Mouse (Mus musculus) forebrain, embryonic 16.5 days (tissue): ENCODE data around the gene Vps16. TPM values are rescaled to one million over a fixed set of nuclear protein-coding genes. Genes with fewer than 3 reads are reported as not detected.

Experiments used
- ATAC-seq: fragments of 200-750 bp; cut with Nextera tagmentation; 2 replicates; pipeline ENCODE4 v1.8.0; 2017; ENCODE audit warnings: mild to moderate bottlenecking, moderate library complexity
- H3K27ac ChIP-seq: fragments of 300-500 bp; sonication (generic); 2 replicates; pipeline ENCODE4 v1.5.1; 2014; ENCODE audit warnings: low read length, control low read depth
- H3K27me3 ChIP-seq: fragments of 300-500 bp; sonication (generic); replicated peaks from 2 replicates; pipeline ENCODE4 v1.6.1; 2014; ENCODE audit warnings: low read length; ENCODE audit not compliant: control insufficient read depth, insufficient read depth
- H3K36me3 ChIP-seq: fragments of 300-500 bp; sonication (generic); 2 replicates; pipeline ENCODE4 v1.6.1; 2014; ENCODE audit not compliant: control insufficient read depth, insufficient read depth
- H3K4me1 ChIP-seq: fragments of 300-500 bp; sonication (generic); replicated peaks from 2 replicates; pipeline ENCODE4 v1.6.1; 2014; ENCODE audit warnings: low read length; ENCODE audit not compliant: control insufficient read depth, insufficient read depth
- H3K4me2 ChIP-seq: fragments of 300-500 bp; sonication (generic); 2 replicates; pipeline ENCODE4 v1.6.1; 2014; ENCODE audit warnings: mild to moderate bottlenecking, low read length, control low read depth
- H3K4me3 ChIP-seq: fragments of 300-500 bp; sonication (generic); replicated peaks from 2 replicates; pipeline ENCODE4 v1.5.1; 2014; ENCODE audit warnings: mild to moderate bottlenecking, low read length, control low read depth
- H3K9ac ChIP-seq: fragments of 300-500 bp; sonication (generic); replicated peaks from 2 replicates; pipeline ENCODE4 v1.6.1; 2014; ENCODE audit warnings: low read depth, low read length, control low read depth
- H3K9me3 ChIP-seq: fragments of 300-500 bp; sonication (generic); 2 replicates; pipeline ENCODE4 v1.6.1; 2016; ENCODE audit warnings: low read length; ENCODE audit not compliant: control insufficient read depth
- WGBS: fragments of 180-500 bp; shearing (Covaris S2); extraction: QIAGEN DNeasy Blood & Tissue Kit; methylation state at CpG from one replicate; pipeline ENCODE4 v1.1.7; 2014; 5-methylcytosine and 5-hydroxymethylcytosine counted together
- polyA plus RNA-seq: library from polyadenylated mRNA; unstranded; fragments of >200 nt; fragmentation: Nextera tagmentation; extraction: Ambion mirVana; gene quantifications from 2 replicates; pipeline ENCODE4 v1.2.1, GENCODE M21; 2015

Gene Vps16
- polyA plus RNA-seq, 1 experiment from 2014 or later: 138 TPM

DNA sequence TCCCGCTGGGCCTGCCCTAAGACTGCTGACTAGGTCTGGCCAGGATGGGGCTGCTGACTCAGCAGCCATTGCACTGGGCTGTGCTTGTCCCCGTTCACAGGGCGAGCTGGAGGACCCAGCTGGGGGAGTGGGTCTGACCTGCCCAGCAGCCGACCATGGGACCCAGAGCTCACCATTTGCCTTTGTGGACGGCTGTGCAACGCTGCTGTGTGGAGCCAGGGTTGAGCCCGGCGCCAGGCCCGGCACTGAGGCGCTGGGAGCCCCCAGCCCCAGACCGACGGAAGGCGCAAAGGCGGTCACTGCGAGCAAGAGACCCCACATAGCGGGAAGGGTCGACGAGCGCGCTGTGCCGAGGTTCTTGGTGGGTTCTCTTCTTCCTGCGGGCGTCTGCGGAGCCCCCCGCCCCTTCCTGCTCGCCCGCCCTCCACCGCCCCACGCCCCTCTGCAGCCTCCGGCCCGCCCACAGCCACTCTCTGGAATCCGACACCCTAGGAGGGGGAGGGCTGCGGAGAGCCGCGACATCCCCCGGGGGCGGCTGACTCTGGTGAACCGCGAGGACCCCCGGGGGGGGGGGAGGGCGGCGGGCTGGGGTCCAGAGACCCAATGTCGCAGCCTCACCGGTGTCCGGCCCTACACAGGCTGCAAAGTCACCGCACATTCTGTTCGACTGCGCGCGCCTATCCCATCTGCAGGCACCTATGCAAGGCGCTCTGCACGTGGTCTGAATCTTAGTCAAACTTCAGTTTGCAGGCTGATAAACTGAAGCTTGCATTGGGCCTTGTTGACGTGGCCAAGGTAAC is 26.8 kb upstream of the Vps16 start, which contains the start of gene Cpxm1:
Gene Cpxm1 (minus strand): TSS at position 389 of the 800 bp plus-strand sequence.
- Histone ChIP-seq H3K9ac (peak within 1 kb of the TSS; percentile 76), H3K9me3 (no peaks in the 10 kb centered on the region), H3K4me2 (peak within 1 kb of the TSS; percentile 96), H3K4me3 (peak within 1 kb of the TSS; percentile 61), H3K27ac (no peak within 1 kb of the TSS), H3K36me3 (no peaks in the 10 kb centered on the region), H3K4me1 (peaks cover 15% of the 10 kb centered on the region), H3K27me3 (0 out of 2 replicates have a peak, but pooled peaks cover 2% of the 10 kb centered on the region)
- peak; percentile 84 for ATAC-seq
- under 1% methylated on average over 41 of the region's 53 CpGs for WGBS

DNA sequence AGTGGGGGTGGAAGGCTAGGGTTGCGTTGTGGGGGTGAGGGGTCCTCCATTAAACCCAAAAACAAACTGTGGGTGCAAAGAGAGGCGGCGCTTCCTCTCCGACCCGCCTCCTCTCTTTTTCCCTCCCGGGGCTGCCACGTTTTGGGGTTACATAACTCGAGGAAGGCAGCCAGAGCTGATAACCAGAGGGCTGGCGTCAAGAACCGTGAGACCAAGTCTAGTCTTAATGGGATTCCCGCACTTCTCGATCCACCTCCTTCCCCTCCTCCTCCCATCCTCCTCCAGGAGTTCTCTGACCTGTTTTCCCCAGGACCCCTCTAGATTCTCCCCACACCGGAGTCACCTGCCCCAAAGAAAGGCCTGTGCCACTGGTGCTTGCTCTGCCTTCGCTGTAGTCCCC is 26.0 kb upstream of the Vps16 start:
- no peaks in the 10 kb centered on the region for H3K9me3 ChIP-seq
- no peak for ATAC-seq
- peak overlapping the region; percentile 61; the same call in 1 of the 2 replicates for H3K4me3 ChIP-seq
- H3K27ac ChIP-seq: no peak overlapping the region
- H3K36me3 ChIP-seq: no peaks in the 10 kb centered on the region
- H3K4me2 ChIP-seq: peak overlapping the region; percentile 96
- 13% methylated on average over 14 of the region's 14 CpGs for WGBS
- peaks cover 15% of the 10 kb centered on the region for H3K4me1 ChIP-seq
- H3K27me3 ChIP-seq: 0 out of 2 replicates have a peak, but pooled peaks cover 2% of the 10 kb centered on the region
- H3K9ac ChIP-seq: no peak overlapping the region

DNA sequence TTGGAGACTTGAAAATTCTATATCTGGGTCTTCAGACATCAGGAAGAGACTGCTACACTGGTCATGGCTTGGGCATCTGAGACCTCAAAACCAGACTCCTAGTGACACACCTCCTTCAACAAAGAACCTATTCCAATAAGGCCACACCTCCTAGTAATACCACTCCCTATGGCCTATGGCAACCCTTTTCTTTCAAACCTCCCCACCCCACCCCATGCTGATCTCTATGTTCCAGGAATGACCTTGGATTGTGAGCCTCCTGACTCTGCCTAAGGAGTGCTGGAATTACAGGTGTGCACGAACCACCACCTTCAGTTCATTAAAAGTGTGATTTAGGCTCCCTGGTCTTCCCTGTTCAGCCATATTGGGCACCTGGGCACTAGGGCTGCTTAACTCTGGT is 24.1 kb upstream of the Vps16 start:
- Histone ChIP-seq H3K4me3 (no peak overlapping the region), H3K36me3 (no peaks in the 10 kb centered on the region), H3K4me2 (no peak overlapping the region), H3K27me3 (0 out of 2 replicates have a peak, but pooled peaks cover 2% of the 10 kb centered on the region), H3K9me3 (no peaks in the 10 kb centered on the region), H3K27ac (no peak overlapping the region), H3K4me1 (peaks cover 15% of the 10 kb centered on the region), H3K9ac (no peak overlapping the region)
- WGBS: 83% methylated on average over 1 of the region's 1 CpGs
- ATAC-seq: no peak

DNA sequence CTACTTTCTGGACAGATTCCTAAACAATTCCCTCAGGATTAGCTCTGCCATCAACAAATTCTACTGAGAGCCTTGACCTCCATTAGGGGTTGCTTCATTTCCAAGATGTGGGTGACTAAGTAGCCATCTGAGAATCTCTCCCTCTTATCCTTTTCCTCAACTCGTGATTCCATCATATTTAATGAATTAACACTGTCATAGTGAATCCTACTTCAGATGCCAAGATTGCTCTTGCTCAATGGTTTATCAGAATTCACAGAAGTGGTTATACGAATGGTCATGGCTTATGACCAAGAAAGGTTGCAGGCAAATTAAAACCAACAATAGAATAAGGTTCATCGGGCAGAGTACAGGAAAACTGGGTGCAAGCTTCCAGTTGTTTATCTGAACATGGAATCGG is 22.2 kb upstream of the Vps16 start:
- Histone ChIP-seq H3K4me1 (peaks cover 12% of the 10 kb centered on the region), H3K27ac (no peak overlapping the region), H3K4me3 (no peak overlapping the region), H3K9me3 (no peaks in the 10 kb centered on the region), H3K27me3 (0 out of 2 replicates have a peak, but pooled peaks cover 2% of the 10 kb centered on the region), H3K9ac (no peak overlapping the region), H3K36me3 (no peaks in the 10 kb centered on the region), H3K4me2 (no peak overlapping the region)
- WGBS: 81% methylated on average over 4 of the region's 4 CpGs
- ATAC-seq: no peak

DNA sequence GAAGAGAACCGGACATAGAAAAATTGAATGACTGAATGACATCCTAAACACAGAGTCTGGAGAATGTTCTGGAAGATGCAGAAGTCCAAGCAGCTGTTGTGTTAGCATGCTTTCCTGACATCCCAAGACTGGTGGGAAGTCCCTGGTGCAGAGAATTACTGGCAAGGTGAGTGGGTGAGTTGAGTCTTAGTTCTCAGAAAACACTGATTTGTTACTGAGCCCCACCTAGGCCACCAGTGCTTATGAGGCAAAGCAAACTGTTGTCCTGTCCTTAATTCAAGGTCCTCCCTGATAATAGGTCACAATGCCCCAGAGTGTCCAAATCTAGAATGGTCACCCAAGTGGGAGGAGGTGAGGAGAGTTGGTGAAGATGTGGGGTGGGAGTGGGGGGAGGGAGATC is 19.2 kb upstream of the Vps16 start, which contains the start of the genes Gm28372 and 1700020A23Rik:
Gene Gm28372 (plus strand): TSS at position 301 of the 400 bp plus-strand sequence.
Gene 1700020A23Rik (plus strand): TSS at position 321 of the 400 bp plus-strand sequence.
- ATAC-seq: no peak
- H3K4me2 ChIP-seq: no peak within 1 kb of the TSS

DNA sequence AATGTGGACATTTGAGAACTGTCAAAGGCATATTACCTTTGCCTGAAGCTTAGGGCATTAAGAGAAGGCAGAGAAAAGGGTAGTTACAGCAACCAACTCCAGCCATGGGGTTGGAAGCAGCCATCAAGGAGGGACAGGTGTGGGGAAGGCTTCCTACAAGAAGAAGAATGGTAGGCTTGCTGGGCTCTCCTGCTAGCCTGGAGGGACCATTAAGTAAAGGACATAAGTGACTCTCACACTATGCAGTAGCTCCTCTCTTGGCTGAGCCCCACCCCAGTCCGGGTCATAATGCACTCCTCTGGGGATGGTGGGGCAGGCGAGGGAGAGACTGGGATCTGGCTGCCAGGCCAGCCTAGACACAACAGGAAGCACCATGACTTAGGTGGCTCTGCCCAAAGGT is 18.0 kb upstream of the Vps16 start, which contains the start of gene Tmem239:
Gene Tmem239 (plus strand): TSS at position 301 of the 400 bp plus-strand sequence.
- Histone ChIP-seq H3K9ac (no peak within 1 kb of the TSS), H3K27me3 (no peaks in the 10 kb centered on the region), H3K36me3 (no peaks in the 10 kb centered on the region), H3K4me3 (no peak within 1 kb of the TSS), H3K4me2 (no peak within 1 kb of the TSS), H3K27ac (no peak within 1 kb of the TSS), H3K9me3 (no peaks in the 10 kb centered on the region), H3K4me1 (peaks cover 5% of the 10 kb centered on the region; the same call in 1 of the 2 replicates)
- WGBS: 92% methylated on average over 2 of the region's 2 CpGs
- ATAC-seq: no peak

More for the DNA sequence above, 19.2 kb upstream of the Vps16 start, which contains the start of the genes Gm28372 and 1700020A23Rik:
- H3K36me3 ChIP-seq: no peaks in the 10 kb centered on the region
- 96% methylated on average over 1 of the region's 1 CpGs for WGBS
- no peaks in the 10 kb centered on the region for H3K9me3 ChIP-seq
- no peak within 1 kb of the TSS for H3K27ac ChIP-seq
- no peaks in the 10 kb centered on the region for H3K27me3 ChIP-seq
- H3K4me3 ChIP-seq: no peak within 1 kb of the TSS
- H3K9ac ChIP-seq: no peak within 1 kb of the TSS
- peaks cover 5% of the 10 kb centered on the region; the same call in 1 of the 2 replicates for H3K4me1 ChIP-seq

DNA sequence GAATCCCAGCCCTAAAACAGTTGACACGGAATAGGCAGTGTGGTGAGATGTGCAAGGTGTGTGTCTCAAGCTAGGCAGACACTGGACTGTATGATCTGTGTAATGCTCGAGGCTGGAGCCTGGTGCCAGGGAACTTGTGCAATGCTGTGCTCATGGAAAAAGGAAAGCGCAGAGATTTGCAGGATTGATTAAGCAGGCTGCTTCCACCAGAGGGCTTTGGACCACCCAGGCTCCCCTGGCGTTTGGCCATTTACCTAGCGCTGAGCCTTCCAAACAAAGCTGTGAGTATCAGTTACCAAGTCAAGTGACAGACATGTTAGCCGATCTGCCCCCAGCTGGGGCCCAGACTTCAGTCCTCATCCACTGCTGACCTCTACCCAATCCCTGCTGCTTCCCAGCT is 15.9 kb upstream of the Vps16 start:
- Histone ChIP-seq H3K9me3 (no peaks in the 10 kb centered on the region), H3K4me2 (no peak overlapping the region), H3K36me3 (no peaks in the 10 kb centered on the region), H3K27me3 (no peaks in the 10 kb centered on the region), H3K27ac (no peak overlapping the region), H3K9ac (no peak overlapping the region), H3K4me3 (no peak overlapping the region), H3K4me1 (peaks cover 5% of the 10 kb centered on the region; the same call in 1 of the 2 replicates)
- peak; percentile 50; the same call in 1 of the 2 replicates for ATAC-seq
- 10% methylated on average over 6 of the region's 6 CpGs for WGBS

DNA sequence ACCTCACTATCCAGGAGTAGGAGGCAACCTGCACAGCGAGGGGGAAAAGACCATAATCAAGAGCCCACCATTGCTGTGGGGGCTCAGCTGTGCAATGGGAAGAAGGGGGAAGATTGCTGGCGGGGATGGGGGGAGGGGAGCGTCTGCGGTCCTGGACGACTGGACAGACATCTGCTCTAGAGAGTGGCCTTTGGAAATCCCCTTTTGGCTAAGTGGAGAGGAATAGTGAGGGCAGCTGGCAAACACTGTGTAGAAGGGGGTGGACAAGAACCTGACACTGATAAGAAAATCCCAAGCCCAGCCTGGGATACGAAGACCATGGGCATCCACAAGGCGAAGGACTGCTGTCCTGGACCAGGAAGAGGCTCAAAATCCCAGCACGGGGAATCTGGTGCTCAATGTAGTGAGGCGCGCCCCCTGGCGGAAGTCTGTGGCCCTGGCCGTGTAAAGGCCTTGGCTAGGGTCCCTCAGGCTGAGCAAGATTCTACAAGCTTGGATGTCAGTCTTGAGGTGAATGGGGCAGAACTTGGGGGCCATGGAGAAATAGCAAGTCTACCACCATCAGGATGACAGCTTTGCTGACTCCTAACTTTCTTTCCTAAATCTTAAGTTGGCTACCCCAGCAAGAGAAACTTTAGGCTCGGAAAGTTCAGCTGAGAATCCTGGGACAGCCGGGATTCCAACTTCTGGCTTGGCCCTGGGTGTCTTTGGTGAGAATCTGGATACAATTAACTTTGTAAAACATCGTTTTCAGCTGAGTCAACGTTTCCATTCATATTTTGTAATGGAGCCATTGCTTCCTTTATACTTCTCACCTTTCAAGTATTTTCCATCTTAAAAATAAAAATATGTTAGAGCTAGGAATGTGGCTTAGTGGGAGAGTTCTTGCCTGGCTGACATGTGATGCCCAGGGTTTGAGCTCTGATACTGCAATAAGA is 12.3 kb upstream of the Vps16 start:
- ATAC-seq: peak; percentile 72
- Histone ChIP-seq H3K27ac (no peak overlapping the region), H3K9ac (no peak overlapping the region), H3K27me3 (no peaks in the 10 kb centered on the region), H3K36me3 (no peaks in the 10 kb centered on the region), H3K4me3 (no peak overlapping the region), H3K4me1 (peaks cover 5% of the 10 kb centered on the region; the same call in 1 of the 2 replicates), H3K9me3 (no peaks in the 10 kb centered on the region), H3K4me2 (no peak overlapping the region)
- WGBS: 37% methylated on average over 16 of the region's 16 CpGs
